Mouse (Mus musculus) brain, embryonic 14.5 days (tissue): Measurements from ENCODE around the gene Ankmy2.

Experiments used
- CTCF ChIP-seq: fragments of 200-500 bp; IDR thresholded peaks from 2 replicates; pipeline ENCODE4 v1.5.1; 2012; ENCODE audit warnings: inconsistent platforms, mild to moderate bottlenecking, moderate library complexity, borderline replicate concordance; ENCODE audit not compliant: insufficient read depth, insufficient read length; ENCODE audit errors: extremely low read depth
- POLR2A ChIP-seq: fragments of 200-500 bp; IDR thresholded peaks from 2 replicates; pipeline ENCODE4 v1.6.1; 2012; ENCODE audit warnings: mild to moderate bottlenecking, inconsistent platforms, borderline replicate concordance; ENCODE audit not compliant: poor library complexity, insufficient read depth, insufficient read length, severe bottlenecking; ENCODE audit errors: extremely low read depth

DNA sequence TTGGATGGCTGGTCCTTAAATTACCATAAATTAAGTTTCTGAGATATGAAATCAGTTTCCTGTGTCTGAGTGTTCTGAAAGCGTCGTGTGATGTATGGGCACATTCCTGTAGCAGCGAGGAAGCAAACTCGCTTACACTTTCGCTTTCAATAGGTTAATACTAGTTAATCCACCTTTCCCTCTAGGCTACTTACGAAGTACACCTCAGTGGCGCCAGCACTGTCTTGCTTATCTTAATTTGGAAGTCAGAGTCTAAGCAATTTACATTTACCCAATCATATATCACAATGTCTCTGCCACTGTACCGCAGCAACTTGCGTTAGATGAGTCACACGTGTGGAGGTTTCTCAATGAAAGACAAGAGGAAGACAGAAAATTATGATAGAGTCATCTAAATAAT is 60.0 kb downstream of the Ankmy2 start:
- TF ChIP-seq CTCF (no peak), POLR2A (no peak)
